Mouse (Mus musculus): Measurements from ENCODE around the gene Itln1. TPM values are rescaled to one million over a fixed set of nuclear protein-coding genes. Genes with fewer than 3 reads are reported as not detected.
A peak's percentile ranks its signal among the peaks of the same experiment; 100 is the strongest.

Itln1 gene
- polyA plus RNA-seq, 1 experiment from 2014 or later = not detected

GRCm38 (mm10) chr1:171503250-171503591 is 31.9 kb downstream of the Itln1 start, which contains the start of gene Alyref2:
TSS of gene Alyref2 (plus strand) at chr1:171503478.
- H3K36me3 ChIP-seq = no peaks in the 10 kb centered on the region
- H3K4me3 ChIP-seq = peak within 1 kb of the TSS; percentile 72
- peak within 1 kb of the TSS; percentile 94 for H3K27ac ChIP-seq
- DNase-seq (ENCODE audit: low spot score) = peak; percentile 97
- WGBS = under 1% methylated on average over 19 of the region's 19 CpGs
- no peaks in the 10 kb centered on the region for H3K9me3 ChIP-seq
- H3K4me1 ChIP-seq = peaks cover 3% of the 10 kb centered on the region
- H3K27me3 ChIP-seq (ENCODE audit: insufficient read depth, poor library complexity, severe bottlenecking) = no peaks in the 10 kb centered on the region

GRCm38 (mm10) chr1:171502388-171503249 is 32.5 kb downstream of the Itln1 start:
- H3K9me3 ChIP-seq = no peaks in the 10 kb centered on the region
- H3K36me3 ChIP-seq = no peaks in the 10 kb centered on the region
- peak overlapping the region; percentile 94 for H3K27ac ChIP-seq
- H3K4me1 ChIP-seq = peaks cover 3% of the 10 kb centered on the region
- DNase-seq (ENCODE audit: low spot score) = peak; percentile 84
- H3K27me3 ChIP-seq (ENCODE audit: insufficient read depth, poor library complexity, severe bottlenecking) = no peaks in the 10 kb centered on the region
- H3K4me3 ChIP-seq = peak overlapping the region; percentile 72
- WGBS = under 1% methylated on average over 14 of the region's 14 CpGs

GRCm38 (mm10) chr1:171501636-171502080 is 33.4 kb downstream of the Itln1 start:
- no peaks in the 10 kb centered on the region for H3K27me3 ChIP-seq (ENCODE audit: insufficient read depth, poor library complexity, severe bottlenecking)

GRCm38 (mm10) chr1:171501016-171501610 is 34.0 kb downstream of the Itln1 start:
- peak overlapping the region; percentile 78; the same call in 1 of the 2 replicates for H3K27ac ChIP-seq
- H3K27me3 ChIP-seq (ENCODE audit: insufficient read depth, poor library complexity, severe bottlenecking) = no peaks in the 10 kb centered on the region
- no peaks in the 10 kb centered on the region for H3K9me3 ChIP-seq
- peak overlapping the region; percentile 45; the same call in 1 of the 2 replicates for H3K4me3 ChIP-seq
- DNase-seq (ENCODE audit: low spot score) = no peak
- H3K36me3 ChIP-seq = no peaks in the 10 kb centered on the region
- H3K4me1 ChIP-seq = peaks cover 3% of the 10 kb centered on the region
- 58% methylated on average over 6 of the region's 6 CpGs for WGBS

More at GRCm38 (mm10) chr1:171501636-171502080, 33.4 kb downstream of the Itln1 start:
- Histone ChIP-seq H3K27ac (peak overlapping the region; percentile 78), H3K36me3 (no peaks in the 10 kb centered on the region), H3K4me3 (peak overlapping the region; percentile 45), H3K4me1 (peaks cover 3% of the 10 kb centered on the region), H3K9me3 (no peaks in the 10 kb centered on the region)
- WGBS = 5% methylated on average over 5 of the region's 5 CpGs
- DNase-seq (ENCODE audit: low spot score) = peak; percentile 83

GRCm38 (mm10) chr1:171499856-171500255 is 35.2 kb downstream of the Itln1 start:
- Histone ChIP-seq H3K4me3 (no peak overlapping the region), H3K27me3 (ENCODE audit: insufficient read depth, poor library complexity, severe bottlenecking) (no peaks in the 10 kb centered on the region), H3K36me3 (no peaks in the 10 kb centered on the region), H3K4me1 (peaks cover 3% of the 10 kb centered on the region), H3K9me3 (no peaks in the 10 kb centered on the region), H3K27ac (no peak overlapping the region)
- 75% methylated on average over 5 of the region's 5 CpGs for WGBS
- no peak for DNase-seq (ENCODE audit: low spot score)

- WGBS = 81% methylated on average over 6 of the region's 6 CpGs
- H3K9me3 ChIP-seq = peaks cover 4% of the 10 kb centered on the region; the same call in 1 of the 2 replicates
- DNase-seq (ENCODE audit: low spot score) = no peak
- no peak overlapping the region for H3K27ac ChIP-seq
- no peak overlapping the region for H3K4me3 ChIP-seq
- no peaks in the 10 kb centered on the region for H3K27me3 ChIP-seq (ENCODE audit: insufficient read depth, poor library complexity, severe bottlenecking)
- H3K4me1 ChIP-seq = no peaks in the 10 kb centered on the region
- H3K36me3 ChIP-seq = no peaks in the 10 kb centered on the region
Measured at GRCm38 (mm10) chr1:171495371-171495770, 39.7 kb downstream of the Itln1 start.

- Histone ChIP-seq H3K4me1 (no peaks in the 10 kb centered on the region), H3K36me3 (no peaks in the 10 kb centered on the region), H3K4me3 (no peak overlapping the region), H3K27me3 (ENCODE audit: insufficient read depth, poor library complexity, severe bottlenecking) (no peaks in the 10 kb centered on the region), H3K9me3 (peaks cover 10% of the 10 kb centered on the region), H3K27ac (no peak overlapping the region)
- DNase-seq (ENCODE audit: low spot score) = no peak
- 88% methylated on average over 13 of the region's 13 CpGs for WGBS
Measured at GRCm38 (mm10) chr1:171494241-171494640, 40.9 kb downstream of the Itln1 start.

- Histone ChIP-seq H3K9me3 (peaks cover 7% of the 10 kb centered on the region; the same call in 1 of the 2 replicates), H3K27ac (no peak overlapping the region), H3K4me3 (no peak overlapping the region), H3K27me3 (ENCODE audit: insufficient read depth, poor library complexity, severe bottlenecking) (no peaks in the 10 kb centered on the region), H3K4me1 (0 out of 2 replicates have a peak, but pooled peaks cover 4% of the 10 kb centered on the region), H3K36me3 (no peaks in the 10 kb centered on the region)
- DNase-seq (ENCODE audit: low spot score) = no peak
- WGBS = 52% methylated on average over 2 of the region's 2 CpGs
Measured at GRCm38 (mm10) chr1:171478968-171479367, 56.1 kb downstream of the Itln1 start.

GRCm38 (mm10) chr1:171477758-171478545 is 57.1 kb downstream of the Itln1 start:
- no peak for DNase-seq (ENCODE audit: low spot score)
- Histone ChIP-seq H3K27me3 (ENCODE audit: insufficient read depth, poor library complexity, severe bottlenecking) (no peaks in the 10 kb centered on the region), H3K9me3 (peaks cover 3% of the 10 kb centered on the region; the same call in 1 of the 2 replicates), H3K4me3 (peak overlapping the region; percentile 48; the same call in 1 of the 2 replicates), H3K27ac (peak overlapping the region; percentile 64; the same call in 1 of the 2 replicates), H3K4me1 (0 out of 2 replicates have a peak, but pooled peaks cover 4% of the 10 kb centered on the region), H3K36me3 (no peaks in the 10 kb centered on the region)
- WGBS = 59% methylated on average over 27 of the region's 27 CpGs

- no peak for DNase-seq (ENCODE audit: low spot score)
- no peak overlapping the region for H3K27ac ChIP-seq
- H3K9me3 ChIP-seq = no peaks in the 10 kb centered on the region
- 0 out of 2 replicates have a peak, but pooled peaks cover 4% of the 10 kb centered on the region for H3K4me1 ChIP-seq
- H3K4me3 ChIP-seq = no peak overlapping the region
- no peaks in the 10 kb centered on the region for H3K27me3 ChIP-seq (ENCODE audit: insufficient read depth, poor library complexity, severe bottlenecking)
- no peaks in the 10 kb centered on the region for H3K36me3 ChIP-seq
- WGBS = 74% methylated on average over 8 of the region's 8 CpGs
Measured at GRCm38 (mm10) chr1:171477123-171477522, 58.0 kb downstream of the Itln1 start.

- no peaks in the 10 kb centered on the region for H3K36me3 ChIP-seq
Measured at GRCm38 (mm10) chr1:171473920-171474640, 61.0 kb downstream of the Itln1 start.

GRCm38 (mm10) chr1:171473506-171473905 is 61.6 kb downstream of the Itln1 start:
- Histone ChIP-seq H3K36me3 (no peaks in the 10 kb centered on the region), H3K4me1 (peaks cover 14% of the 10 kb centered on the region), H3K27me3 (ENCODE audit: insufficient read depth, poor library complexity, severe bottlenecking) (no peaks in the 10 kb centered on the region), H3K27ac (no peak overlapping the region), H3K9me3 (no peaks in the 10 kb centered on the region), H3K4me3 (no peak overlapping the region)
- 77% methylated on average over 4 of the region's 4 CpGs for WGBS
- no peak for DNase-seq (ENCODE audit: low spot score)

More at GRCm38 (mm10) chr1:171473920-171474640, 61.0 kb downstream of the Itln1 start:
- H3K27me3 ChIP-seq (ENCODE audit: insufficient read depth, poor library complexity, severe bottlenecking) = no peaks in the 10 kb centered on the region
- no peaks in the 10 kb centered on the region for H3K9me3 ChIP-seq
- H3K4me3 ChIP-seq = no peak overlapping the region
- 68% methylated on average over 9 of the region's 9 CpGs for WGBS
- DNase-seq (ENCODE audit: low spot score) = no peak
- H3K4me1 ChIP-seq = peaks cover 14% of the 10 kb centered on the region
- H3K27ac ChIP-seq = no peak overlapping the region

Measured in heart, embryonic 10.5 days (tissue).